Mouse (Mus musculus): Measurements from ENCODE around the gene Gng7.
A peak's percentile ranks its signal among the peaks of the same experiment; 100 is the strongest.

The Gng7 gene

DNA sequence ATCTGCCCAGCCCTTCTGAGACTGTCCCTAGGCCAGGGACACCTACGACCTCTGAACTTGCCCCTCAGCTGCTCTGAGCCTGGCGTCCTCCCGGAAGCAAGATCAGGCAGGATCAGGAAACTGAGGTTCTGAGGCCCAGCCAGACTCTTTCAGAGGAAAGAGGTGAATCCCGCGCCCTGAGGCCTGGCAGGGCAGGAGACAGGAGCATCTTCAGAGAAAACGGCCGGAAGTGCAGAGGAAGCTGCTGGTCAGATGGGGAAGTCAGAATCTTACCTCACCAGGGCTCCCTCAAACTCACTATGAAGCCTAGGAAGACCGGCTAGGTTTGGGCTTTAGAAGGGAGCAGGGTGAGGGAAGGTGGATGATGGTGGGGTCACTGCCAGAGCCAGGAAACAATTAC lies 71.8 kb downstream of the Gng7 start:
- no peak for DNase-seq (ENCODE audit: low spot score)

DNA sequence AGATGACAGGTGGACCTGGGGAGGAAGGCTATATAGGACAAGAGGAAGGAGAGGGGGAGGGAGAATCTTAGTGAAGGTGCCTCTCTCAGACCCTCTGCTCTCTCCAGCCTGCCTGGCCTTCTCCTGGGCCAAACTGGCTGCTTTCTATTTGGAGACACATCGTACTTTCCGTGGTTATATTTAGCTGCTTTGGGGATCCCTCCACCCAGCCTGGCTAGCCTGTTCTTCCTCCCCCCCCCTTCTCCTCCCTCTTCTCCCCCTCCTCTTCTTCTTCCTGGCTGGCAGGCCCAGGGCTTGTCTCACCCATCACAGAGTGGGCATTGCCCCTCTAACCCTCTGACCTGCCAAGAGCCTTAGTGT lies 73.8 kb downstream of the Gng7 start:
- no peak for DNase-seq (ENCODE audit: low spot score)

DNA sequence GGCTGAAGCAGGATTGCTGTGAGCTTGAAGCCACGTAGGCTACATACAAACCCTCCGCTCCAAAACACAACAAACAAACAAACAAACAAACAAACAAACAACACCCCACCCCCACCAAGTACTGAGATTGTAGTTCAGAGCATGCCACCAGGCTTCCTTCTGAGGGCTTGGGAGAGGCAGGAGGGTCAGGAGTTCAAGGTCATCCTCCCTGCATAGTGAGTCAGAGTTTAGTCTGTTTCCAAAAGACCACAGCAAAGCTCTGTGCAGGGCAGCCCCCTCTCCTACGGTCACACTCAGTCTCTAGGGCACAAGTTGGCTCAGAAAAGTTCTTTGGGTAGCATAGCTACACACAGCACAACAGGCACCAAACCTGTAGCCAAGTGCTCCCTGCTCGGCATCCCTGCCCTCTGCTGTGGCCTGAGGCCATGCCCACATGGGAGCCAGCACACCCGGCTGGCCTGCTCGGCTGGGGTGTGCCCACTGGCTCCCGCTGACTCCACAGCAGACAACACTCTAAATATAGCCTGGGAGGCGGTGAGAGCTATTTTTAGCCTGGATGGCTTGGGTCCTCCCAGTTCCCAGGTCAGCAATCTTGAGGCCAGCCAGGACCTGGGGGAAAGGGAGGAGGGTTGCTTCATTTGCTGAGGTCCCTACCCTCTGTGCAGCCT lies 74.3 kb downstream of the Gng7 start:
- no peak for DNase-seq (ENCODE audit: low spot score)

DNA sequence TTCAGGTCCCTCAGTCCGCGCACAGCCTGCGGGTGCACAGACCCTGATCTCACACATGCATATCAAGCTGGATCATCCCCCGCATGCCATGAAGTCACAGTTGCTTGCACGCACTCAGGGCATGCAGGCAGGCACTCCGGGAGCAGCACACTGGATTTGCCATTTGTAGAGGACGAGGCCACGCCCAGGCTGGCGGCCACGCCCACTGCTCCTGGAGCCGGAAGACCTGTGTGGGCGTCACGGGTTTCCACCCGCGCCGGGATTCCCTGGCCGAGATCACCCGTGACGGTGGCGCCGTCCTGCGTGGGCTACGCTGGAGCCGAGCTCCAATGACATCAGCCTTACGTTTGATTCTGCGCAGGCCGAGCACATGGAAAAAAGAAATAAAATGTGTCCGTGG lies 75.1 kb downstream of the Gng7 start:
- DNase-seq (ENCODE audit: low spot score) = peak; percentile 59

DNA sequence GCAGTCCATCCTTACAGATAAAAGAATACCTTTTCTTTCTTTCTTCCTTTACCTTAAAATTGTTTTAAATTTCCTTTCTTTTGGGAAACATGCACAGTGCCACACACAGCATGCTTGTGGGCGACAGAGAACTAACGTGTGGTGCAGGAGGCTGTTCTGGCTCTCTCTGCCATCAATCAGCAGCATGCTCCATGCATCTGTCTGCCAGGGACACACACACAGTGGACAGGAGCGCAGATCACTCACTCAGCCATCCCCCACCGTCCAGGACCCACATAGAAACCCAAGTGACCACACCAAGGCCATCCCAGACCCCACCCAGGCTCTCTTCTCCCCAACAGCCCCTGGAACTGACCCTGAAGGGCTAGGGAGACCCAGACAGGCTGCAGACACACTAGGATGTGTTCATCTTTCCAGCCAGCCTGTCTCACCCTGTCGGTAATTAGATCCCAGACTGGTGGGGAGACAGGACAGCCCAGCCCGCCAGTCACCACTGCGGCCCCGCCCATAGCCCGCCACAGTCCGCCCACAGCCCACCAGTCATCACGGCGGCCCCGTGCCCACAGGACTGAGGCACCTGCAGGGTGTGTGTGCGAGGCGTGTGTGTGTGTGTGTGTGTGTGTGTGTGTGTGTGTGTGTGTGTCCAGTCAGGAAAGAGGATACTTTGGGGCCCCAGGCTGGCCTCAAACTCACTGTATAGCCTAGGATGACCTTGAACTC lies 75.8 kb downstream of the Gng7 start:
- no peak for DNase-seq (ENCODE audit: low spot score)

DNA sequence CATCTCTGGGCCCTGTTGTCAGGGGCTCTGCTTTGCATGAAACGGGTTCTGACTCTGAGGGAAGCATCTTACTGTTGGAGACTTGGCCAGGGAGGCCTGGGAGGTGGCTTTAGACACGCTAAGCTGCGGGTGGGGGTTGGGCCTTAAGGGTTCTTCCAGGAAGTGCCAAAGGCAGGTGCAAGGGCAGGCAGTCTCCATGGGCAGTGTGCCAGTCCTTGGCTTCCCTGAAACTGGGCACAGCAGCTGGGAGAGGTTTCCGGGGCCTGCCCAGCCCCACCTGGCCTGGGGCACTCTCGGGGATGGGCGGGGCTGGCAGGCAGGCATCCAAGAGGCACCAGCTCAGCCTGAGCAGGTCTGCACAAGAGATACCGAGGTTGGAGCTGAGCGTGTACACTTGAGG lies 77.1 kb downstream of the Gng7 start:
- DNase-seq (ENCODE audit: low spot score) = no peak

DNA sequence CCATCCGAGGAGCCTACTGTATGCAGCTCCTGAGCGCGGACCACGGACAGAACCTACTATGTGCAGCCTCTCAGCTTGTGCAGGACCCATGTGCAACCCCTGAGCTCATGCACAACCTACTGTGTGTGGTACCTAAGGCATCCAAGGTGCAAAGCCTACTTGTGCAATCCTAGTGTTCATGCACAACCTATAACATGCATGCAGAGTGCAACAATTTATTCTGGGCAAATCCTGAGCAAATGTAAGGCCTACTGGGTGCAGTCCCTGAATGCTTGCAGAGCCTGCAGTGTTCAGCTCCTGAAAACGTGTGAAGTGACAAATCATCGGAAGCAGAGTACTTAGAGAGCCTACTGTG lies 78.0 kb downstream of the Gng7 start:
- no peak for DNase-seq (ENCODE audit: low spot score)

DNA sequence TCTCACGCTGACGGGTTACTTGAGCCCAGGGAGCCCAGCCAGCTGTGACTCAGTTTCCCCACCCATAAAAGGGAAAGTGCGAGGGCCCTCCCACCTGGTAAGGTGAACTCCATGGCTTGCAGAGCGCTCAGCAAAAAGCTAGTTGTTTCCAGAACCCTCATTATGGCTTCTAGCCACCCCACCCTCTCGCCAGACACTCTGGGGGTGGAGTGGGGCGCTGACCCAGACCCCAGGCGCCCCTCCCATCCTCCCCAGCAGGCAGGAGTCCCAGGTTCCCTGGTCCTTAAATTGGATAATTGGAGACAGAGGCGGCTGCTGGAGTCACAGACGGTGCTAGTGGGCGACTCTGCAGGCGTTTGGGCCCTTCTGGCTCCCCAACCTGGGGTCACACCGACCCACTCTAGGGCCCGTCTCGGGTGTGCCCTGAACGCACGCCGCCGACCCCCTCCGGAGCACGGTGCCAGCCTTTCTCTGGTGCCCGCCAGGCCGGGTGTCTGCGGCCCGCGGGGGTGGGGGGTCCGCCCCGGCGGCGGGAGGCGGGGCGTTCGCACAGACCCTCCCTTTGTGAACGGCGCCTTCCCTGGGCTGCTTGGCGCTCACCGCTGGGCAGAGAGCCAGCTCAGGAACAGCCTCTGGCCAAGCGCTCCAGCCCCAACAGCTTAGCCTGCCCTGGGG lies 78.5 kb downstream of the Gng7 start:
- DNase-seq (ENCODE audit: low spot score) = no peak

DNA sequence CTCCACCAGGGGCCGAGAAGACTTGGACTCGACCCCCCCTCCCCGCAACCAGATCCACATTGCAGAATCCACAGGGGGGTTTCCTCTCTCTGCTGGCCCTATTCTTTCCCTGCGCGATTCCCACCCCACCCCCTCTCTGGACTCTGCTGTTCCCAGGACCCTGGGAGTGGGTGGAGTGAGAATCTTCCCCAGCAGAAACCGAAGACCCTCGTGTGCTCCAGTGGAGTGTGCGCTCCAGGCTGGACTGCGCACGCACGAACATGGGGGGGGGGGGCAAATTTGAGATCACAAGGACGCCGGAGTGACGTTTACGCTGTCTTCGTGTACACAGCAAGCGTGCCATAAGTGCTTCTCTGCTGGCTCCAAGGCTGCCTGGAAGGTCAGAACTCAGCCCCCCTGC lies 79.0 kb downstream of the Gng7 start:
- no peak for DNase-seq (ENCODE audit: low spot score)

DNA sequence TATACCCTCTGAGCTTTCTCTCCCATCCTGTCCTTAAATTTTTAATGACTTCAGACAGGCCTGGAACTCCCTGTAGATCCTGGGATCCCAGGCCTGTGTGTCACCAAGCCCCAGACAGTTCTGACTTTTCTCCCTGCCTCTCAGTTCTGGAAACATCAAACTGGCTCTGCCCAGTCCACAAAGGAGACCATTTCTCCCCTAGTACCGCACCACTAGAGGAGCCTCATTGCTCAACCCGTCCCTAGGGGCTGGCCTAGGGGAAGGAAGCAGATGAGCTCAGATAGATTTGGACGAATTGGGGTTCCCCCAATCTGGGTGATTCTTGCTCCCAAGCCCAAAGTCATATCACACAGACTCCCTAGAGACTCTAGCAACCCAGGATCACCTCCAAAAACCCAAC lies 79.5 kb downstream of the Gng7 start:
- no peak for DNase-seq (ENCODE audit: low spot score)

DNA sequence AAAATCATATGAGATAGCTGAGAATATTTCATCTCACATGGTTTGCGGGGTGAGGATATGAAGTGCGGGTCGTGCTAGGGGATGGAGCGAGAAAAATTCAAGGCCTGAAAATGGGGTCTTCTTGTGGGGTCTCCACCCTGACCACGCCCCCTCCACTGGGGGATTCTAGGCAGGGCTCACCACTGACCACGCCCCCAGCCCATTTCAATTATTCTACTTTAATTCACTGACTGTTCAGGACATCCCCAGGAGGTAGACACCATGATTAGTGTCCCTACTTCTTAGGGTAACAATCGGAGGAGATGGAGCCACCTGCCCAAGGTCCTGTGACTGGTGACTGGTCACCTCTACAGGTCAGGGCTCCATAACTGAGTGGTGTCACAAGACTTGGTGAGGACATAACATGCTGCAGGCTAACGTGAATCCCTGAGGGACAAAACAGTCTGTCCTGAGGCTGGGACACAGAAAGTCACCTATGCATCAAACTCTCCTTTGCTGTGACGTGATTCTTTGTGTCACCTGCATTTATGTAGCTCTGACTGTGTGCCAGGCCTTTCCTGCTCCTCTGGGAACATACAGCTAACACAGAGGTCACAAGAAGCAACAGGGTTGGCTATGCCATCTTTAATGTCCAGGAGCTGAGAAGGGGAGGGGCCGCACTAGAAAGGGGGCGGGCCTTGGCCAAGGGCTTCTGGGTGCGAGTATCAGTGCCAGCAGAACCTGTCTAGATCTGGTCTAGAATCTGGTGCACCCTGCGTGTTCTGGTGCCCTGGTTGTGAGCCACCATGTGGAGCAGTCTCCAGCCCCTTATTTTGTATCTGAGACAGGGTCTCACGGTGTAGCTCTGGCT lies 80.4 kb downstream of the Gng7 start:
- no peak for DNase-seq (ENCODE audit: low spot score)

DNA sequence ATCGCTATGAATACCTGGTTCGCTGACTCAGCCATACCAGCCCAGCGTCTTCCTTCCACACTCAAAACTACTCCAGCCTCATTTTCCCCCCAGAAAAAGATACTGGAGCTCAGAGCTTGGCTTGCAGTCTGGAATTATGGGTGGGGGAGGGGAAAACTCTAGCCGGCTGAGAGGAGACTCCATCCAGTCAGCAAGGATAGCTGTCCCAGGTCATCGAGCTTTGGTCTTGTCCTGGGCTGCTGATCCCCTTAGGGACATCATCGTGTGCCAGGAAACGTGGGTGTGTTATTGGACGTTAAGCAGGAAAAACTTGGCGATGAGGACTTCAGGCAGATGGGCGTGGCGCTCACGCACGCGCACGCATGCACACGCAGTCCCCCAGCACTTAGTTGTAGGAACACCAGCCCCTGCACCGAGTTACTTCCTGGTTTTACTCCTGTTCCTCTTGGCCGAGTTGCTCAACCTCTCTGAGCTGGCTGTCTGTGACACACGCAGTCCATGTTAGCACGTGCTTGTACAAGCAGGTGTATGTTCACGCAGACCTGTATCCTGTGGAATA lies 81.2 kb downstream of the Gng7 start:
- no peak for DNase-seq (ENCODE audit: low spot score)

DNA sequence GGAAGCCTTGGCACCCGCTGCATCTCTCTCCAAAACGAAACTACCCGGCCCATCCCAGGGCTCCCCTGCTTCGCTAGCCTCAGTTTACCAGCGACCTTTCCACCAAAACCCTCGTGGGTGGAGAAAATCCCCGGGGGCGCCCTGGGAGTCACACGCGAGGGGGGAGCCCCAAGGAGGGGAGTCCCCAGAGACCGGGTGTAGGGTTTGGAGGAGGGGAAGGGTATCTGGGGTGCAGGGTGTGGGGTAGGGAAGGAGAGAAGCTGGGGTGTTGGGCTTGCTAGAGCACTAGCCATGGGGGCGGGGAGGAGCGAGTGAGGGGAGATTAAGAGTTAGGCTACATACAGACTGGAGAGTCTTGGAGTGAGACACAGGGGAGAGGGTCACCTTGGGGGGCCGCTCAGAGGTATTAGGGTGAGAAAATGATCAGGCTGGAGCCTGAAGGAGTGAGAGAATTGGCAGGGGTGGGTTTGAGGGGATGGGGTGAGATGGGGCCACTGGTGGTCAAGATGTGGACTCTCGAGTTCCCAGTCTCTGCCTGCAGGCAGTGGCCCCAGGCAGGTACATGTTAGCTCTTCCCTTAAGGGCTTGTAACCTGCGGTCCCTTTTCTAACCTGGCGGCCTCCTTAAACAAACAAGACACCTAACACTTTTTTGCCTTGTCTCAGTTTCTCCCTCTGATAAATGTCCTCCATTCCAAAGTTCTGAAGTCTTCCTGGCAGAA lies 81.9 kb downstream of the Gng7 start:
- DNase-seq (ENCODE audit: low spot score) = no peak

DNA sequence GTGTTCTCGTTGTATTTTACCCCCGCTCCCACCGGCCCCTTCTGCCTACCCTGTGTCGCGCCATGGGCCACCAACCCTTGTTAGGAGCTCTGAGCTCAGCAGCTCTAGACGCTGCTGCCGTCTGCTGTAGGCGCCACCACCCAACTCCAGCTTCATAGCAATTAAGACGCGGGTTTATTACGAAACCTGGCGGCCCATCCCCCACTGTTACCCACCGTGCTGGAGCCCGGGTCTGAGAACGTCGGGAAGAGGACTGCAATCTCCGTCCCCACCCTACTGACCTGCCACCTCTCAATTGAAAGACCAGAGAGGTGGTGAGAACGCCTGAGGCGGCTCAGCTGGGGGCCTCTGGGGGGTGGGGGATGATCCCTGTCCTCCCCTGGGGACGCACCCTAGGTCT lies 82.5 kb downstream of the Gng7 start:
- DNase-seq (ENCODE audit: low spot score) = no peak

DNA sequence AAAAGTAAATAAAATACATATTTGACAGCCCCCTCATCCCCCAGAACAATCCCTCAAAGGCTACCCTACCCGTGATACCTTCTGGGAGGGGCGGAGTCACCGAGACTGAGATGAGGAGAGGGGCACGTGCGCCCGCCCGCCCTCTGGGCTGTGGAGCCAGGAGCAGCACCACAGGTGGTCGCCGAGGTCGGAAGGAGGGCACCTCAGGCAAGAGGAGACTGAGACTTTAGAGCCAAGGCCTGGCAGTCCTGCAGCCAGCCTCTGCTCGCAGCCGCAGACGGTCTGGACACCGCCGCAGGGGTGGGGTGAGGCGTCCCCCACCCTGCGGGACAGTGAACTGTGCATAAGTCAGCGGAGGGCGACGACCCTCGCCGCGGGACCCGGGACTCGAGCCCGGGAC lies 83.0 kb downstream of the Gng7 start:
- DNase-seq (ENCODE audit: low spot score) = no peak

DNA sequence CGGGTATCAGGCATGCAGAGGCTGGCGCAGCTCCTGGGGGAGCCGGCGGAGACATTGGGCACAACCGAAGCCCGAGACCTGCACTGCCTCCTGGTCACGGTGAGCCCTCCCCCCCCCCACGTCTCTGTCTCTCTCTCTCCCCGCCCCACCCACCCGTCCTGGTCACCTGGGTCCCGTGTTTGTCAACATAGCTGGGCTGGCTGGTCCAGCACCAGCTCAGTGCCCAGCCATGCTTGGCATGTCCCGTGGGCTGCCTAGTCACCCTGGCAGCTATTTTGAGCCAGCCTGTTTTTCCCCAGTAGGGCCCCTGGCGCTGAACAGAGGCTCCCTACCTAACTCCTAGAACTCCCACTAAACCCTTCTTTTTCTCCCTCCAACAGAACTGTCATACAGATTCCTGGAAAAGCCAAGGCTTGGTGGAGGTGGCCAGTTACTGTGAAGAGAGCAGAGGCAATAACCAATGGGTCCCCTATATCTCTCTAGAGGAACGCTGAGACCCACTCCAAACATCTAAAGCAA lies 83.5 kb downstream of the Gng7 start:
- DNase-seq (ENCODE audit: low spot score) = no peak

DNA sequence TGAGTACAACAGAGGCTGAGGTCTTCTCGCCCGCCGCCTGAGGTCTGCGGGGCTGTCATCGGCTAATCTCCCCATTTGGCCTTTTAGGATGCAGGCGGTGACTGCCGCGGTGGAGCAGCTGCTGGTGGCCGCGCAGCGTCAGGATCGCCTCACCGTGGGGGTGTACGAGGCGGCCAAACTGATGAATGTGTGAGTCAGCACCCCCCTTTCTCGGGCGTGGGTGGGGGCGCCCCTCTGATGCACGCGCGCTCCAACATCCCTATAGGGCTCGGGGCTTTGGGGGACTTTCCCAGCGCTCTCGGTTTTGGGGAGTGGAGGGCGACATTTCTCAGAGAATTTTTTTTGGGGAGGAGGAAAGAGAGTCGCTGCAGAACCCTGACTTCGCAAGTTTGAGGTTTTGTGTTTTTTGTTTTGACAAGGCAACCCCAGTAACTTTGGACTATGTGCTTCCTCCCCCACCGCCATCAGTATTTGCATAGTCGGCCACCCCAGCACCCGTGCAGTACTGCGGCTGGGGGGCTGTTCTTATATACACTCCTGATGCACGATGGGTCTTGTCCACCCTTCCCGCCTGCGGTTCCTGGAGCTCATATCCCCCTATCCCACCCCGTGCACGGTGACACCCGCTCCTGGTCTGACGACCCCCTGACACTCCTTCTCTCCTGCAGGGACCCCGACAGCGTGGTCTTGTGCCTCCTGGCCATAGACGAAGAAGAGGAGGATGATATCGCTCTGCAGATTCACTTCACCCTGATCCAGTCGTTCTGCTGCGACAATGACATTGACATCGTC lies 84.2 kb downstream of the Gng7 start:
- DNase-seq (ENCODE audit: low spot score) = no peak

DNA sequence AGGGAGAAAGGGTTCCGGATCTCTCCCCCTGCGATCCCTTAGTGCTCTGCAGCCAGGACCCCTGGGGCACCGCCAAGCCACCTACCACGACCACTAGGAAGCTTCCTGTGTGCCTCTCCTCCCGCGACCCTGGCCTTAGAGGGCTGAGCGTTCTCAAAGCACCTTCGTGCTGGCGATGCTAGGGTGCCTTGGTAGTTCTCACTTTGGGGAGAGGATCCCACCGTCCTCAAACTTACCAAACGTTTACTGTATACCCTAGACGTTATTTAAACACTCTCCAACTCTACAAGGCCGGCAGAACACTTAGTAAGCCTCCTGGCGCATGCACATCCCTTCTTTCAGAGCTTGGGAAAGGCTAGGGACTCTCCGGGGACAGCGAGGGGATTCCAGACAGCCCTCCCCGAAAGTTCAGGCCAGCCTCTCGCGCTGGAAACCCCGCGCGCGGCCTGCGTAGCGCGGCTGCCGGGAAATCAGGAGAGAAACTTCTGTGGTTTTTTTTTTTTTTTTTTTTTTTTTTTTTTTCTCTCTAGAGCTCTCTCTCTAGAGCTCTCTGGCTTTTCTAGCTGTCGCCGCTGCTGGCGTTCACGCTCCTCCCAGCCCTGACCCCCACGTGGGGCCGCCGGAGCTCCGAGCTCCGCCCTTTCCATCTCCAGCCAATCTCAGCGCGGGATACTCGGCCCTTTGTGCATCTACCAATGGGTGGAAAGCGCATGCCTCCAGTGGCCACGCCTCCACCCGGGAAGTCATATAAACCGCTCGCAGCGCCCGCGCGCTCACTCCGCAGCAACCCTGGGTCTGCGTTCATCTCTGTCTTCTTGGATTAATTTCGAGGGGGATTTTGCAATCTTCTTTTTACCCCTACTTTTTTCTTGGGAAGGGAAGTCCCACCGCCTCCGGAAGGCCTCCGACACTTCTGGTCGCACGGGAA lies 85.2 kb downstream of the Gng7 start, which contains the start of gene Gadd45b:
Gene Gadd45b (plus strand): TSS at position 775 of the 928 bp plus-strand sequence.
- peak; percentile 90 for DNase-seq (ENCODE audit: low spot score)

DNA sequence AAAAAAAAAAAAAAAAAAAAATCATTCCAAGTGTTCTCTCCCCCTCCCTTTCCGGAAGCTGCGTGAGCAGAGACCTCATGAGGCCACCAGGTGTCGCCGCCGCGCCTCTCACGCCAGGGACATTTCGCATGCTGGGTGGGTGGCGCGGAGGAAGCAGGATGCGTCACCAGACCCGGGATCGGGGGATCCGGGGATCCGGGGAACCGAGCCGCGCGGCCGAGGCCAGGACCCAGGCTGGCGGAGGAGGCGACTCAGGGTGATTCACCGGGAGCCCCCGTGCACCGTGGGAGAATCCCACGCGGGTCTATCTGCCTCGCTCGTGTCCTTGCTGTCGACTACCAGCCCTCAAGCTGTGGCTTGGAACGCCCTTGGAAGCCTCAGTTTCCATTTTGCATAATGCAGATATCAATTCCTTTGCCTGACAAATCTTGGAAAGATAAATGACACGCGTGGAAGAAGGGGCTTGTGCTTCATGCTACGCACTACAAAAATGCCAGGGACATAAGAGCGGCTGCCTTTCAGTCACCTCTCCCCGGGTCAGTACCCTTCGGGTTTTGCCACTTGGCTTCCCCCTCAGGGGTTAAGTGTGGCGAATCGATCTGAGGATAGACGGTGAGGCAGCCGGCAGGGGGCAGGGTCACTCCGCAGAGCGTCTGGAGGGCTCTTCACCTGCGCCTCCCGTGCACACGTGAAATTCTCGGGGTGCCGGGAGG lies 86.0 kb downstream of the Gng7 start:
- DNase-seq (ENCODE audit: low spot score) = peak; percentile 64
